8 mouse cellular contexts compared by ENCODE assay signal in the genomic region with DNA sequence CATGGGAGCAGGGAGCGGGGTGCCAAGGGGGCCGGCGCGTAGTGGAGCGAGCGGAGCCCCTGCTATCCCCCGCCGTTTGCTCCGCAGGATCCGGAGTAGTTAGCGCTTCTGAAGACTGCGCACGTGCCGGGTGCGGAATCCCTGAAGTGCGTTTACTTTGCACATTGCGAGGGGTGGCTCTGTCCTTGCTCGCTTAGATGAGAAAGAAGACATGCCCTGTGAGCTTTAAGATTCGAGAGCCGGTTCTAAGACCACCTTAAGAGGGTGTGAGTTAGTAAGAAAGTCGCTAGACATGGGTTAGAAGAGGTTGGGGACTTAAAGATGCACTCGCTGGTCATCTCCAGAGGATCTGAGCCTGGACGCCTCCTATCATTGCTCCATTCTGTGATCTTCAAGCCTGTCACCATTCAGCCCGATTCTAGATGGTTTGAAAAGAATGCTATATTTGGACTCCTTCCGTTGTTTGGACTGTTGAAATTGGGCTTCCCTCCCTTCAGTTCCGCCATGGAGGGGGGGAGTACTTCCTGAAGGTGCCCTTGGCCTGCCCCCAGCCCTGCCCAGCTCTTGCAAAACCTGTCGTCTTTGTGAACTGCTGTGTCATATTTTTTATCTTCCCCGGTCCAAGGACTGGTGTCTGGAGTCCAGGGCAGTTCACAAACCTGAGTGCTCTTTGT. TPM values are rescaled to one million over a fixed set of nuclear protein-coding genes. Genes with fewer than 3 reads are reported as not detected.
DNase-seq lines count a peak whose midpoint lies in the region; ATAC-seq and TF ChIP-seq lines count a peak whose summit lies in the region.

No protein-coding gene starts in this region.

- peak overlapping the region; percentile 98 for H3K9ac ChIP-seq in embryonic facial prominence, embryonic 13.5 days
- H3K9ac ChIP-seq in limb, embryonic 11.5 days (ENCODE audit: low read length), result peak overlapping the region; percentile 96
- peak overlapping the region; percentile 95 for H3K9ac ChIP-seq in midbrain, embryonic 11.5 days (ENCODE audit: low read length)
- H3K9ac ChIP-seq in stomach, postnatal 0 days (ENCODE audit: low read length), result peak overlapping the region; percentile 98

- no peak for ATAC-seq in embryonic facial prominence, embryonic 13.5 days (ENCODE audit: insufficient number of reproducible peaks, insufficient read depth, low FRiP score, low TSS enrichment, low read depth)
- ATAC-seq in limb, embryonic 11.5 days (ENCODE audit: insufficient number of reproducible peaks, low FRiP score, low TSS enrichment, low read depth), result no peak
- no peak for ATAC-seq in midbrain, embryonic 11.5 days (ENCODE audit: low FRiP score)
- peak; percentile 49 for ATAC-seq in stomach, postnatal 0 days (ENCODE audit: low FRiP score, low TSS enrichment)

- 2% methylated on average over 28 of the region's 28 CpGs for WGBS in embryonic facial prominence, embryonic 13.5 days
- WGBS in limb, embryonic 11.5 days, result 4% methylated on average over 28 of the region's 28 CpGs
- 4% methylated on average over 28 of the region's 28 CpGs for WGBS in midbrain, embryonic 11.5 days
- WGBS in stomach, postnatal 0 days, result under 1% methylated on average over 28 of the region's 28 CpGs

- no peaks in the 10 kb centered on the region for H3K27me3 ChIP-seq in embryonic facial prominence, embryonic 13.5 days
- no peaks in the 10 kb centered on the region for H3K27me3 ChIP-seq in limb, embryonic 11.5 days (ENCODE audit: control insufficient read depth, insufficient read depth, low read length)
- no peaks in the 10 kb centered on the region for H3K27me3 ChIP-seq in midbrain, embryonic 11.5 days (ENCODE audit: control insufficient read depth, insufficient read depth, low read length)
- H3K27me3 ChIP-seq in stomach, postnatal 0 days (ENCODE audit: control insufficient read depth, insufficient read depth, low read length), result no peaks in the 10 kb centered on the region

- no peak for TF ChIP-seq CTCF in stomach, postnatal 0 days (IDR thresholded peaks at IDR 0.05; ENCODE audit: low read depth)

- H3K4me1 ChIP-seq in embryonic facial prominence, embryonic 13.5 days, result peaks cover 26% of the 10 kb centered on the region
- H3K4me1 ChIP-seq in limb, embryonic 11.5 days (ENCODE audit: control insufficient read depth, insufficient read depth, low read length), result 0 out of 2 replicates have a peak, but pooled peaks cover 8% of the 10 kb centered on the region
- peaks cover 15% of the 10 kb centered on the region for H3K4me1 ChIP-seq in midbrain, embryonic 11.5 days (ENCODE audit: control insufficient read depth, insufficient read depth, low read length)
- 0 out of 2 replicates have a peak, but pooled peaks cover 7% of the 10 kb centered on the region for H3K4me1 ChIP-seq in stomach, postnatal 0 days (replicated peaks; ENCODE audit: control insufficient read depth, insufficient read depth)

- H3K27ac ChIP-seq in embryonic facial prominence, embryonic 13.5 days, result peak overlapping the region; percentile 94
- H3K27ac ChIP-seq in limb, embryonic 11.5 days (replicated peaks; ENCODE audit: low read depth, low read length), result peak overlapping the region; percentile 54
- peak overlapping the region; percentile 77; the same call in 1 of the 2 replicates for H3K27ac ChIP-seq in midbrain, embryonic 11.5 days (ENCODE audit: low read depth, low read length)
- H3K27ac ChIP-seq in stomach, postnatal 0 days (replicated peaks), result peak overlapping the region; percentile 97

- TF ChIP-seq EP300 in stomach, postnatal 0 days (optimal IDR thresholded peaks at IDR 0.05), result no peak

- H3K9me3 ChIP-seq in embryonic facial prominence, embryonic 13.5 days, result no peaks in the 10 kb centered on the region
- no peaks in the 10 kb centered on the region for H3K9me3 ChIP-seq in limb, embryonic 11.5 days (ENCODE audit: control insufficient read depth, low read length)
- no peaks in the 10 kb centered on the region for H3K9me3 ChIP-seq in midbrain, embryonic 11.5 days (ENCODE audit: control insufficient read depth, low read length)
- H3K9me3 ChIP-seq in stomach, postnatal 0 days (ENCODE audit: control insufficient read depth, low read length), result no peaks in the 10 kb centered on the region

- DNase-seq in ovary, postnatal 36 days (ENCODE audit: low spot score), result peak; percentile 56
- DNase-seq in ovary, postnatal 14 days (ENCODE audit: low spot score), result no peak
- peak; percentile 39 for DNase-seq in heart, postnatal 4 days
- DNase-seq in limb, embryonic 11.5 days (ENCODE audit: low spot score), result no peak
- DNase-seq in midbrain, embryonic 11.5 days (ENCODE audit: low spot score, missing footprints), result peak; percentile 94
- peak; percentile 65 for DNase-seq in stomach, postnatal 0 days (ENCODE audit: low spot score)
- no peak for DNase-seq in left cerebral cortex, postnatal 4 days

- H3K4me2 ChIP-seq in embryonic facial prominence, embryonic 13.5 days, result peak overlapping the region; percentile 94
- H3K4me2 ChIP-seq in limb, embryonic 11.5 days (ENCODE audit: low read depth, severe bottlenecking), result peak overlapping the region; percentile 84
- peak overlapping the region; percentile 91 for H3K4me2 ChIP-seq in midbrain, embryonic 11.5 days
- H3K4me2 ChIP-seq in stomach, postnatal 0 days (replicated peaks; ENCODE audit: low read depth), result peak overlapping the region; percentile 77

- H3K36me3 ChIP-seq in embryonic facial prominence, embryonic 13.5 days, result peaks cover 34% of the 10 kb centered on the region
- peaks cover 9% of the 10 kb centered on the region for H3K36me3 ChIP-seq in limb, embryonic 11.5 days (ENCODE audit: control insufficient read depth, insufficient read depth, low read length)
- 0 out of 2 replicates have a peak, but pooled peaks cover 2% of the 10 kb centered on the region for H3K36me3 ChIP-seq in midbrain, embryonic 11.5 days (ENCODE audit: control insufficient read depth, insufficient read depth, low read length)
- H3K36me3 ChIP-seq in stomach, postnatal 0 days (ENCODE audit: control insufficient read depth, insufficient read depth, low read length), result 0 out of 2 replicates have a peak, but pooled peaks cover 1% of the 10 kb centered on the region

- intact Hi-C loops in left cerebral cortex, postnatal 4 days (cut with DNase I), result no loop called here

- H3K4me3 ChIP-seq in embryonic facial prominence, embryonic 13.5 days, result peak overlapping the region; percentile 97
- H3K4me3 ChIP-seq in limb, embryonic 11.5 days (ENCODE audit: low read depth, low read length), result peak overlapping the region; percentile 99
- H3K4me3 ChIP-seq in midbrain, embryonic 11.5 days (ENCODE audit: low read depth, low read length), result peak overlapping the region; percentile 99
- peak overlapping the region; percentile 99 for H3K4me3 ChIP-seq in stomach, postnatal 0 days (ENCODE audit: low read depth, low read length)

RNA-seq across cellular contexts. Expression of gene Rab5if, which starts 0.7 kb away (rescaled TPM):
- polyA plus RNA-seq in embryonic facial prominence, embryonic 13.5 days (2015; fragmentation: Nextera tagmentation; extraction: Ambion mirVana), result 158 and 164 TPM in 2 replicates
- 100 to 1,000 TPM; 136 to 142 TPM for total RNA-seq in heart, postnatal 4 days (2021)
- 190 and 202 TPM in 2 replicates for polyA plus RNA-seq in limb, embryonic 11.5 days (2014; fragmentation: Nextera tagmentation; extraction: Ambion mirVana)
- polyA plus RNA-seq in midbrain, embryonic 11.5 days (2014; fragmentation: Nextera tagmentation; extraction: Ambion mirVana), result 196 and 205 TPM in 2 replicates
- polyA plus RNA-seq in stomach, postnatal 0 days (2015; fragmentation: Nextera tagmentation; extraction: Ambion mirVana), result 221 and 227 TPM in 2 replicates
- total RNA-seq in left cerebral cortex, postnatal 4 days (2021), result 100 to 1,000 TPM; 104 to 105 TPM

RNA-seq across cellular contexts. Expression of gene 4930518I15Rik, which starts 5.9 kb away (rescaled TPM):
- 13.5 and 14.6 TPM in 2 replicates for polyA plus RNA-seq in embryonic facial prominence, embryonic 13.5 days (2015; fragmentation: Nextera tagmentation; extraction: Ambion mirVana)
- total RNA-seq in heart, postnatal 4 days (2021), result 1 to 10 TPM; 1.3 to 2.0 TPM
- 6.3 and 8.0 TPM in 2 replicates for polyA plus RNA-seq in limb, embryonic 11.5 days (2014; fragmentation: Nextera tagmentation; extraction: Ambion mirVana)
- polyA plus RNA-seq in midbrain, embryonic 11.5 days (2014; fragmentation: Nextera tagmentation; extraction: Ambion mirVana), result 4.7 TPM in 2 replicates
- polyA plus RNA-seq in stomach, postnatal 0 days (2015; fragmentation: Nextera tagmentation; extraction: Ambion mirVana), result 2.4 and 2.7 TPM in 2 replicates
- 1 to 10 TPM; 3.9 to 4.9 TPM for total RNA-seq in left cerebral cortex, postnatal 4 days (2021)

RNA-seq across cellular contexts. Expression of gene Sla2, which starts 23.4 kb away (rescaled TPM):
- 0.38 and 0.62 TPM in 2 replicates for polyA plus RNA-seq in embryonic facial prominence, embryonic 13.5 days (2015; fragmentation: Nextera tagmentation; extraction: Ambion mirVana)
- not detected for total RNA-seq in heart, postnatal 4 days (2021)
- polyA plus RNA-seq in limb, embryonic 11.5 days (2014; fragmentation: Nextera tagmentation; extraction: Ambion mirVana), result 0.51 and 0.52 TPM in 2 replicates
- 0.36 and 0.56 TPM in 2 replicates for polyA plus RNA-seq in midbrain, embryonic 11.5 days (2014; fragmentation: Nextera tagmentation; extraction: Ambion mirVana)
- 0.10 and 0.17 TPM in 2 replicates for polyA plus RNA-seq in stomach, postnatal 0 days (2015; fragmentation: Nextera tagmentation; extraction: Ambion mirVana)
- total RNA-seq in left cerebral cortex, postnatal 4 days (2021), result under 1 TPM in 1 of 2 experiments, not detected in 1; 0.12 TPM

RNA-seq across cellular contexts. Expression of gene Tgif2, which starts 23.8 kb away (rescaled TPM):
- 69.6 and 72.6 TPM in 2 replicates for polyA plus RNA-seq in embryonic facial prominence, embryonic 13.5 days (2015; fragmentation: Nextera tagmentation; extraction: Ambion mirVana)
- 10 to 100 TPM; 18.2 to 19.3 TPM for total RNA-seq in heart, postnatal 4 days (2021)
- polyA plus RNA-seq in limb, embryonic 11.5 days (2014; fragmentation: Nextera tagmentation; extraction: Ambion mirVana), result 99.5 and 100.0 TPM in 2 replicates
- polyA plus RNA-seq in midbrain, embryonic 11.5 days (2014; fragmentation: Nextera tagmentation; extraction: Ambion mirVana), result 81.2 and 88.6 TPM in 2 replicates
- 11.9 and 13.3 TPM in 2 replicates for polyA plus RNA-seq in stomach, postnatal 0 days (2015; fragmentation: Nextera tagmentation; extraction: Ambion mirVana)
- 1 to 10 TPM; 5.7 to 6.0 TPM for total RNA-seq in left cerebral cortex, postnatal 4 days (2021)

Comparison
In these comparisons a context has a peak if more than half of its experiments do, and no peak if none do; other contexts are left out.
1. DNase-seq: peak in ovary, postnatal 36 days (single experiment), heart, postnatal 4 days (single experiment), midbrain, embryonic 11.5 days (single experiment) and stomach, postnatal 0 days (single experiment); none in ovary, postnatal 14 days (single experiment), limb, embryonic 11.5 days (single experiment) and left cerebral cortex, postnatal 4 days (single experiment).
2. Peak in every context shown above with its lines, with median percentiles within 50 percentile points of each other: H3K27ac ChIP-seq, H3K4me2 ChIP-seq, H3K4me3 ChIP-seq and H3K9ac ChIP-seq.